Mouse (Mus musculus): Measurements from ENCODE around the gene Zfp821. TPM values are rescaled to one million over a fixed set of nuclear protein-coding genes. Genes with fewer than 3 reads are reported as not detected.

Zfp821 gene
- 8.2 and 8.4 TPM in 2 replicates for polyA plus RNA-seq (2012; rRNA removed)

DNA sequence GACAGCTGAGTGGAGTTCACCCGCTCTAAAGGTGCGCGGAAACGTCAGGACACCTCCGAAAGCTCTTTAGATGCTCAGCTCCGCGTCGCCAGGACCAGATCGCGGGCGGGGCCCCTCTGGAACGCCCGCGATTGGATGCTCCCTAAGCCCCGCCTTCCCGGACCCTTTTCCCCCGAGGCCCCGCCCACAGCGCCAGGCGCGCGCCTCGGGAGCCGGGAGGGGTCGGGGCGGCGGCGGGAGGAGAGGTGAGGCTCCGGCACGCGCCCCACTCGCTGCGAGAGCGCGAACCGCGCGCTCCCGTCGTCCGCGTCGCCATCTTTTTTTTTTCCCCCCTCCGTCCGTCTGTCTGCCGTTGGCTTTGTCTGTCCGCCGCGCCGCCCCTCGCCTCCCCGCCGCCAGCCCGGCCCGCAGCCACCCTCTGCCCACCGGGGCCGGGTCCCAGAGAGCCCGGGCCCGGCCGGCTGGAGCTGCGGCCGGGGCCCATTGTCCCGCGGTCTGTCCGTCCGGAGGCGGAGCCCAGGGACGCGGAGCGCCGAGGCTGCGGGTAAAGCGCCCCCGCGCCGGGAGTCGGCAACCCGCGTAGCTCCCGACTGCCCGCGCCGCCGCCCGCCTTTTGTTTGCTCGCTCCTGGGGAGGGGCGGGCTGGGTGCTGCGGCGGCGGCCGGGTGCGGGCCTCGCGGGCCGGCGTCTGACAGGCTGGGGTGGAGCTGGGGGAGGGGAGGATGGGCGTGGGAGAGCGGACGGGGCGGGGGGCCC, at the start of gene Zfp821:
Gene Zfp821, plus strand, starts transcription at position 227 of the 756 bp plus-strand sequence.
- DNase-seq (ENCODE audit: low read depth), result no peak

DNA sequence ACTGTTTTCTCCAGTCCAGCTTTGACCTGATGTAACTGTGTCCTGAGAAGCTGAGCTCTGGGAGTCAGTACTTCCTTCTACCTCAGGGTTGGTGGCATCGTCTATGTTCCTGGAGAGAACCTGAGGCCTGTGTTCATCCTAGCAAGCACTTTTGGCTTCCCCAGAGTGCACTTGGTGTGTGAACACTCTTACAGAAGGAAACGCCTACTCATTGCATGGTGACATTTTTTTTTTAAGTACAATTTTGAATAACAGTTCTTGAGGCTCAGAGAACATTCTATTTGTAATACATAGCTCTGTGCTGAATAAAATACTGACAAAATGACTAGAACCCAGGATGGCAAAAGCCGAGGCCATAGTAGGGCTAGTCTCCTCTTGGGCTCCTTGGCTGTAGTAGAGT, 48.5 kb upstream of the Zfp821 start:
- no peak for DNase-seq (ENCODE audit: low read depth)

DNA sequence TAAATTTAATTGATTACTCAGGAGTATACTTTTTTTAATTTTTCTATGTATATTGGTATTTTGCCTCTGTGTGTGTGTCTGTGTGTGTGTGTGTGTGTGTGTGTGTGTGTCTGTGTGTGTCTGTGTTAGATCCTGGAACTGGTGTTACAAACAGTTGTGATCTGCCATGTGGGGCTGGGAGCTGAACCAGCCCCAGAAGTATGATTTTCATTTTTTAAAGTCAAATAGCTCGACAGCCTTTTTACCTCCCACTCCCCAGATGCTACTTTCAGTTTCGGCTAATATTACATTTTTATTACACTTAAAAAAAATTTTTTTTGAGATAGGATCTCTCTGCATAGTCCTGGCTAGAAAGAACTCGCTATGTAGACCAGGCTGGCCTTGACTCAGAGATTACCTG, 43.0 kb upstream of the Zfp821 start:
- DNase-seq (ENCODE audit: low read depth), result no peak

DNA sequence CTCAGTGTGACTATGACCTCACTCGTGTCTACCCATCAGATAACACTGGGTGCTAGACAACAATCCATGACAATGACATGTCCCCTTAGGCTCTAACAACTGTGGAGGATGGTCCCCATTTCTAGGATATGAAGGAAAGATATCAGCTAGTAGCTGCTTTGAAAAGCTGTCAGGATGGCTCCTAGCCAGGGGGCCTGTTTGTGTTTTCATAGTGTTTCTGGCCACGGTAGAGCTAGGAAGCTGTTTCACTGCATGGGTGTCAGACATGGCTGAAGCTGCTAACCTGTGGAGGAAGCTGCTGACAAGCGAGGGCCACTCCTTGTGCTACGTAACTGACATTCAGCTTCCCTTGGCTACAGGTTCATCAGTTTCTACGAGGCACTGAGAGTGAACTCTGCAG, 38.7 kb upstream of the Zfp821 start:
- no peak for DNase-seq (ENCODE audit: low read depth)

DNA sequence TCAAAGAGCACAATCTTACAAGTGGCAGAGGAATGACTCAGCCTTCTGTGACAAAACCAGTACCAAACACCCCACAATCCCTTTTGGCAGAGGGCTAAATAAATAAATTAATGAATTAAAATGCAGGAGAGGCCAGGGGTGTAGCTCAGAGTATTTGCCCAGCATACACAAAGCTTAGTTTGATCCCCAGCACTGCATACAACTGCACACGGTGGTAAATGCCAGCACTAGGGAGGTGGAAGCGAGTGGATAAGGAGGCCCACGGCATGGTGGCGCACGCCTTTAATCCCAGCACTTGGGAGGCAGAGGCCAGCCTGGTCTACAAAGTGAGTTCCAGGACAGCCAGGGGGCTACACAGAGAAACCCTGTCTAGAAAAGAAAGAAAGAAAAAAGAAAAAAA, 32.7 kb upstream of the Zfp821 start:
- DNase-seq (ENCODE audit: low read depth), result no peak

DNA sequence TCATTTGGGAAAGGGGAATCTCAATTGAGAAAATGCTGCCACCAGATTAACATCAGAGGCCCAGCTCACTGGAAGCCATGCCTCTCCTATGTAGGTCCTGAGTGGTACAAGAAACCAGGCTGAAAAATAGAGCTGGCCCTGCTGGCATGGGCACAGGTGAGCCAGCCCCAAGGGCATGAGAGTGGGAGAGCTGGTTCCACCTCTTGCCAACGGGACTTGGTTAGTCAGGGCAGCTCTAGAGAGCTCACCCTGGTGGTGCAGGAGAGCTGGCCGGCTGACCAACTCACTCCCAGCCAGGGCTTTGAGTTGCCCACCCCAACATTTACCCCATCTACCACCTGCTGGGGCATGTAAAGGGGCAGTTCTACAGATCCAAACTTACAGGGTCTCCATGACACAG, 31.8 kb upstream of the Zfp821 start:
- DNase-seq (ENCODE audit: low read depth), result no peak

DNA sequence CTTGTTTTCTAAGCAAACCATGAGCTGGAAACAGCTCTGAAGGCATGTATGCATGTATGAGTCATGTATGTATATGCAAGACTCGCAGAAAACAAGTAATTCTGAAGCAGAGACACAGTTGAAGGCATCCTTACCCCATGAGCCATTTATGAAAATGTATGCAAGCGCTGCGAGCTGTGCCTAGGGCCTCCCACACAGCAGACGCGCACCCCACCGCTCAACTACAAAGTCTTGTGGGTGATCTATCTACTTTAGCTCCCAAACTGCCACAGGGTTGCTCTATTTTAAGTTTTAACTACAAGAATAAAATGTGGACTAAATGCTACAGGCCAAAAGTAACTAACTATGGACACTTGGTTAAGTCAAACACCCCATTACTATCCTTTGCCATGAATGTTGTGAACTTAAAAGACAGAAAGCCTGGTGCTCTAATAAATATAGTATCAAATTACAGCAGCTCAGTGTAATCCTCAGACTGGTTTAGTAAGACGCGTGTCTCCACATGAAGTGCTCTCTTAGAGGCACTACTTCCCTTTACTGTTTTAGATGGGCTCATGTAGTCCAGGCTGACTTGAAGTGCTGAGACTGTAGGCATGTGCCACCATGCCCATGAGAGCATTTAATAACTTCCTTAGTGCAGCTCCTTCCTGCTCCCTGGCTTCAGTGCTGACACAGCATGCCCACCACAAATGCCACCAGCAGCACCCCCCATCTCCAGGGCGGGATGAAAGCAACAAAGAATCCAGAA, 29.3 kb upstream of the Zfp821 start:
- no peak for DNase-seq (ENCODE audit: low read depth)

DNA sequence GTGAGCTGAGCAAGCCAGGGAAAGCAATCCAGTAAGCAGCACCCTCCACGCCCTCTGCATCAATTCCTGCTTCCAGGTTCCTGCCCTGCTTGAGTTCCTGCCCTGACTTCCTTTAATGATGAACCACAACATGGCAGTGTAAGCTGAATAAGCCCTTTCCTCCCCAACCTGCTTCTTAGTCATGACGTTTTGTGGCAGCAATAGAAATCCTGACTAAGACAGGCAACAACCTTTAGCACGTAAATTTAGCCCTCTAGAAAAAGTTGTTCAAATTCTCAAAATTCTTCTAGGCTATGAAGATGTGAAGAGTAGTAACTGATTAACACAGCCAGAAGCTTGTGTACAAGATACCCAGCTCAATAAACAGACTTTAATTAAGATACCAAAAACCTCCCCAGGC, 23.8 kb upstream of the Zfp821 start:
- no peak for DNase-seq (ENCODE audit: low read depth)

DNA sequence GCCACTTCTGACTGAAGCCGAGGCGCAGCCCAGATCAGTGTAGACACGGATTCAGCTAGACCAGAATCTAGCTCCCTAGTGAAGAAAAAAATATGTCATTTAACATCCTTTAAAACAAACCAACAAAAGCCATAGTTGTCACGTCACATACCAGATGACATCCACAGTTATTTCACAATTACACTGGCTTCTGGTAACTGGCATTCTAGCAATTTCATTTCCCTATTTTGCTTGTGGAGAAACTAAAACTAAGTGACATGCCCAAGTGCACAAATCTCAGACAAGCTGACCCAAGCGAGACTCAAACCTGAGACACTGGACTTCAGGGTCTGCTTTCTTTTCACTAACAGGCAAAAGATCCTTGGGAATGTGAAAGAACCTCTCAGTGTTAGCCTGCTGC, 23.2 kb upstream of the Zfp821 start:
- DNase-seq (ENCODE audit: low read depth), result no peak

DNA sequence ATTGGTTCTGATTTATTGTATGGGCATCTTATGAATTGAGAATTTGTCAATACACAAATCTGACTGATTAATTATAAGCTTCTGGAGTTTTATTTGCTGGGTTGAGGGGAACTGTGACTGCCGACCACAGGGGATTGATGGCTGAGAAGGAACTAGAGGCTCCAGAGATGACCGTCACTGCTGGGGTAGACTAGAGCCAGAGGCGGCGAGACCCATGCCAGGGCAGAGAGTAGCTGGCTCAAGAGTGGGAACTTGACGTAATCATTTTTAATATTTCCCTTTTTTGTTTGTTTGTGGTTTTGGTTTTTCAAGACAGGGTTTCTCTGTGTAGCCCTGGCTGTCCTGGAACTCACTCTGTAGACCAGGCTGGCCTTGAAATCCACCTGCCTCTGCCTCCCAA, 18.1 kb upstream of the Zfp821 start:
- DNase-seq (ENCODE audit: low read depth), result no peak

DNA sequence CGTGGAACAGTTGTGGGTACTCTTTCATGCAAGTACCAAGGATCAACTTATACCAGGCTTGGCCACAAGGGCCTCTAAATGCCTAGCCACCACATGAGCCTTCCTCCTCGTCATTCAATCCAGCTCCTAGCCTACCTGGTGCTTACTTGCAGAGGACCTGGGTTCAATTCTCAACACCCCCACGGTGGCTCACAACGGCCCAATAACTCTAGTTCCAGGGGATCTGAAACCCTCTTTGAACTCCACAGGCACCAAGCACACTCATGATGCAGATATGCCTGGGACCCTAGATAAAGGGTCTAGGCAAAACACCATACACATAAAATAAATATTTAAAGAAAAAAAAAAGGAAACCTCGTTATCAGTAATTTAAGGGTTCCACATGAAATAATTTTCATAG, 13.6 kb upstream of the Zfp821 start:
- no peak for DNase-seq (ENCODE audit: low read depth)

DNA sequence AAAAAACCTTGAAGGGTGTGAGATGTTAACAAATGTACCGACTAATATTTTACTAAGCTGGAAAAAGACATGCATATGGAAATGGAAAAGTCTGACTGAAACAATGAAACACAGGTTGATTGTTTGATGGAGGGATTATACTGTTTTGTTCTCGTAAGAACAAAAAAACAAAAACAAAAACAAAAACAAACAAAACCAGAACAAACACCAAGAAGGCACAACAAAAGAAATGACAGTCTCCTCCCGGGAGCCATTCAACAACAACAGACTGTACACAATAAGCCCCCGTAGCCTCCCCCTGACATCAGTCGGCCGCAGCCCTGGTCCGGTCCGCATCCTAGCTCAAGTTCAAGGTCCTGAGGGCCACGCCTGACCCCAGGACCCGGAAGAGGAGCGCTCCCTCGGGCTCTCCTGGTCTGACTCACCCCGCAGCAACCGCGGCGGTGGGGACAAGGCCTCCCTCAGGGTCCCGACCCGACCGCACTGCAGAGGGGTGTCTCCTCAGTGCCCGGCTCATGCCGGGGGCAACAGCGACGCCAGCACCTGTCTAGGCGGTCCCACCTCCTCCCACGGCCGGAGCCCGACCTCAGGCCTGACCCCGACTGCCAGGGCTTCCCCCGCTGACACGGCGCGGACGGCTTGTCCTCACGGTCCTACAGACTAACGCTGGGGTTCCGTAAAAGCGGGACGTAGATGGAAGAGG, 12.8 kb upstream of the Zfp821 start:
- DNase-seq (ENCODE audit: low read depth), result no peak

DNA sequence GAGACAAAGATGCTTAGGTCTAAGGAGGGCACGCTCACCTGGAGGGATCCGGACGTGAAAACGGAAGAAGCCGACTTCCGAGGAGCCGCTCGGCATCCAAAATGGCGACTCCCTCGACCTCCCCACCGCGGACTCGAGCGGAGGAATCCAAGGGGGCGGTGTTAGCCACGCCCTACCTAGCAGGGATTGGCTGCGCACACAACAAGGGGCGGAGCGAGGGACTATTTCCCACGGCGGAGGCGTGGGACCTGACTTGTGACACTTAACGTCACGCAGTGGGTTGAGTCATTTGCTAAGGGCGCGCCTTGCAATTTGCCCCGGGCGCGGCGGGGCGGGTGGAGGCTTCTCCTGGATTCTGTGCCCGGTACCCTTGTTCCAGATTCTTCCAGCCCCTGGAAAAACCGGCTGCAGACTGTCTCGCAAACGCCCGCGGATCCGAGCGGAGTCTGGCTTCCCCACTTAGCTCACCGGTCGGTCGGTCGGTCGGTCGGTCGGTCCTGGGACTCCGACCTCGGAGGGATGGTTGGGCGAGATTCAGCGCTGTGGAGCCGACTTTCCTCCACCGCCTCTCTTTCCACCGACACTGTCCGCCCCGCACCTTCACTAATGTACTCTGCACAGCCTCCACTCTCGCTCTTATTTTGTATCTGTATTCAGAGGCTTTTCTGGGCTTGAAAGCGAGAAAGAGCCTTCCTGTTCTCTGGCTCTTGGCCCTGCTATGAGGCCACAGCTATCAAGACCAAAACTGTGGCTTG, 12.0 kb upstream of the Zfp821 start, which contains the start of gene Ist1:
Gene Ist1, minus strand, starts transcription at position 115 of the 755 bp plus-strand sequence.
- peak; percentile 85 for DNase-seq (ENCODE audit: low read depth)

DNA sequence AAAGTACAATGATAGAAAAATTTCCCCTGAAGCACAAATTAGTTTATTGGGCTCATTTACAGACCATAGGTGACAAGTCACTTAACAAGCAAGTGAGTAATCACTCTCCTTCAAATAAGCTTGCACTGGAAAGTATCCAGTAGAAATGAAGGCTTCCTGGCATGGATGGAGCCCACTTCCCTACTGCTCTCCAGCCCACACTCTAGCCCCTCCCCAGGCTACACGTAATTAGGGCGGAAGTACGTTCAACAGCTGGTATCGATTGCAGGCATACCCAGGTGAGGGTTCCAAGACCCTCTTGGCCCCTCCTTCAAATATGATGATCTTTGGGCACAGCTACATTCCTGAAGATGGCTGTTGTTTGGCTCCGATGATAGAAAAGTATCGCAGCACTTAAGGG, 11.2 kb upstream of the Zfp821 start:
- no peak for DNase-seq (ENCODE audit: low read depth)

DNA sequence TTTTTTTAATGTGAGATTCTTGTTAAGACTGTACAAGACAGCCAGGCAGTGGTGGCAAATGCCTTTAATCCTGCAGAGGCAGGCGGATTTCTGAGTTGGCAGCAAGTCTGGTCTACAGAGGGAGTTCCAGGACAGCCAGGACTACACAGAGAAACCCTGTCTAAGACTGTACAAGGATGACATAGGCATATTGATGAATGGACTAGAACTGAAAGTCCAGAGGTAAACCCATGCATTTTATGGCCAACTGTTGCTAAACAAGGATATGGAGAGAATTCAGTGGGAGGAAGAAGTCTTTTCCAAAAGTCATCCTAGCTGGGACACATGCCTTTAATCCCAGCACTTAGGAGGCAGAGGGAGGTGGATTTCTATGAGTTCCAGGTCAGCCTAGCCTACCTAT, 7.6 kb upstream of the Zfp821 start:
- DNase-seq (ENCODE audit: low read depth), result peak; percentile 89

DNA sequence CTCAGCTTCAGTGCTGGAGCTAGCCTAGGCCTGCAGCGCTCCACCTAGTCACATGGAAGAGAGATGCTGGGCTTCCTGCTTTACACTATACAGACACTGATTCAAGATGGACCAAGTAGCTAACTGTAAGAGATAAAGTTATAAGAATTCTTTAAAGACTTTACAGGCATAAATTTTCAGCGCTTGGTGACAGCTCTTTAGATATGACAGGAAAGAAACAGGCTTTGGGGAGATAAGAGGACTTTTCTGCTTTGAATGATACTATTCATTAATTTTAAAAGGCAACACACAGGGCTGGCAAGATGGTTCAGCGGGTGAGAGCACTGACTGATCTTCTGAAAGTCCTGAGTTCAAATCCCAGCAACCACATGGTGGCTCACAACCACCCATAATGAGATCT, 6.9 kb upstream of the Zfp821 start:
- no peak for DNase-seq (ENCODE audit: low read depth)

DNA sequence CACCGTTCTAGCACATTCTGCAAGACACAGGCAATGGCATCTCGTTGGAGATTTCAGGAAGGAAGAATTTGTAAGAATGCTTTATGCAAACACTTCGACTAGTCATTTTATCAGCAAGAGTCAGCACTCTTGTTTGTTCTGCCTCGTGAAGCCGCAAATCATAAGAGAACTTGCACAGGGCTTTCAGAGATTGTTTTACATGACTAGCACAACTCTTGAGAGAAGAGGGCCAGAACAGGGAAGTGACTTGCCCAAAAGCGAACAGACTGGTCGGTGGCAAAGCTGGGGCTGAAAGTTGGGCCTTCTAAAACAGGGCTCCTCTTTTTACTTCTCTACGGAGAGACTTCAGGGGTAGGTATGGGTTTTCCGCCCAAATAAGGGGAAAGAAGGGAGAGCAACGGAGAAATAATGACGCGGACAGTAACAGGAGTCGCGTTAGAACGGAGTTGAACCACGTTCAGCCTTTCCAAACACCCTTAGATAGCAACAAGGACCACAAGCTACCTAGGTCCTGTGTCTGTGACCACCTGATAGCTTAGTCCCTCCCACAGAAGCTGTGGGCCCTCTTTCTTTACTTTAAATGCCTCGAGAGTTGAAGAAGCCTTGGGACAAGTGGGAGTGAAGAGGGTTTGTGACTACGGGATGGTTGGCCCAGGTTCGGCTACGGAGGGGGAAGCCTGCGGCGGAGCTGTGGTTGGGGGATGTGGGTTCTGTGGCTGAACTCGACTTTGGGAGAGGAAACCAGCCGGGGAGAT, 604 bp upstream of the Zfp821 start:
- no peak for DNase-seq (ENCODE audit: low read depth)

DNA sequence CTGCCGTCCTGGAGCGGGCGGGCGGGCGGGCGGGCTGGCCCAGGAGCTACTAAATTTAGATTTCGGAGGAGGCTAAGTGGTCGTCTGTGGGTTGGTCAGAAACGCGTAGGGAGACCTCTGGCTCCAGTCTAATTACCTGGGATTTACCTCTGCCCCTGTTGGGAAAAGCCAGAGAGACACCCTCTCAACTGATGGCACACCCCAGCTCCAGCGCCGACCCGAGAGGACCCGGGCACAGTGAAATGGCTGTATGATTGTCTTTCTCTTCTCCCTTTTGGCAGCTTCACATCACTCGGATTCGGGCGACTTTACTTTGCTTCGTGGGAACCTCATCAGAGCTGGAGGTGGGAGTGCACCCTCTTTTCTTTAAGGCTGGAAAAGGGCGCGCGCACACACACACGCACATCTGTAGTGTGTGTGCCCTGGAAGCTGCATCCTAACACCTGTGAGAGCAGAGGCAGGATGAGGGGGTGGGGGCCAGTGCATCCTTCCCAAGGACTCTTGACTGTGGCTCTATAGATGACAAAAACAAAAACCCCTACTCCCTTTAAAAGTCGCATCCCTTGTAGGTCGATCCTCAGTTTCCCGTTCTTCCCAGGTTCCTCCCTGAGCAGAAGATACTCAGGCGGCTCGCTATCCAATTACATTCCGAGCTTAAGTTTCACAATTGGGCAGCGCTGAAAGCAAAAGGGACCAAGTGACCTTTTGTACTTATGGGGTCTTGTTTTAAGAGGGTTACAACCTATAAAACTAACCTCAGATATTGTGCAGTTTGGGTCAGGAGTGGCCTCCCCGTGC, 929 bp downstream of the Zfp821 start:
- DNase-seq (ENCODE audit: low read depth), result no peak

DNA sequence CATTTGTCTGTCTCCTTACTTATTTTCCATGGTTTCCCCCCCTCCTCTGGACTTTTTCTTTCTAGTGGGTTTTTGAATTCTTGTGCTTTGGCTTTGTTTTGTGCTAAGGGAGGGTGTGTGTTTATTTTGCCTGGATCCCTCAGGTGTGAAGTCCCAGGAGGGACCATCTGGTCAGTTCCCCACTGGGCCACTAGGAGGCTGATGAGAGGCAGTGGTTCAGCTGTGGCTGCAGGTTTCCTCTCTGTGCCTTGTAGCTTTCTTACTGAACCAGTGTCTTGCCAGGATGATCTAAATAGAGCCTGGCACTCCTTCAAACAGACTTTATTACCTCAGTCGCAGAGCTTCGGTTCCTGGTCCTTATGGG, 1.5 kb downstream of the Zfp821 start:
- no peak for DNase-seq (ENCODE audit: low read depth)

DNA sequence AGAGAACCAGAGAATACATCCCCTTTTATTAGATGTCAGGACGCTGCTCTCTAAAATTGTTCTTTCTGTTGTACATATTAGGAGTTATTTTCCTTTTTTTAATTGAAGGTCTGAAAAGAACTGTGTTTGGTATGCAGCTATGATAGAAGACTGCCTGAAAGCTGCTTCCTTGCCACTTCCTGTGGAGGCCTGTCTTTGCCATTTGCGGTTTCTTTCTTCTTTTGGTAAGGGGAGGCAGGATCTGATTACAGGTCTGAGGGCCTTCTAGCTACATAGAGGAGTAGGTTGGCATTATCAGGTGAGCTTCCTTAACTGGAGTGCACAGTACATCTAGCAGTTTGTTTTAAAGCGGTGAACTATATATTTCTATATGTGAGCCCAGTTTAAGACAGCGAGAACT, 2.6 kb downstream of the Zfp821 start:
- no peak for DNase-seq (ENCODE audit: low read depth)

DNA sequence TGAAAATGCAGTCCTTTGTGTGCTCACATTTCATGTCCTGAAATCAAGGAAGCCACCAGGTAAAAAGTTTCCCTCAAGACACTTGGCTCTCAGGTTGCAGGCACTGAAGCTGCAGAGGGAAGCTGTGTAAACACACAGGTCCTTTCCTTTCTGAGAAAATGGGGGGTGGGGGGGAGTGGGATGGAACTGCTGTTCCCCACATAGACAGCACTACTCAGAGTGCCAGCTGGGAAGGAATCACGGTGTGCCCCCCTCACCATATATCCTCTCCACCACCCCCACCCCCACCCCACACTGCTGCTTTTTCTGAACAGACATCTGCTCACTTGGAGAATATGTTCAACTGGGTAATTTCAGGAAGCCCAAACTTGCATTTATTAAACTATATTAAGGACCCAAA, 7.2 kb downstream of the Zfp821 start:
- DNase-seq (ENCODE audit: low read depth), result no peak
